Mouse (Mus musculus) CH12.LX (cell line): Measurements from ENCODE around the gene Olfr698. TPM values are rescaled to one million over a fixed set of nuclear protein-coding genes. Genes with fewer than 3 reads are reported as not detected.
A peak's percentile ranks its signal among the peaks of the same experiment; 100 is the strongest.
"Not testable (repeated sequence)": the region's sequence is repeated elsewhere in the genome, so short reads cannot be mapped to it uniquely, and the experiment has no call there.

Source experiments
- DNase-seq: peaks from one replicate; pipeline ENCODE4 v3.0.0-alpha.2; 2013; ENCODE audit errors: extremely low read depth
- H3K27ac ChIP-seq: 2 replicates; pipeline ENCODE4 v1.5.1; 2012; ENCODE audit warnings: low read depth, mild to moderate bottlenecking, control low read depth, moderate library complexity; ENCODE audit not compliant: insufficient read depth
- H3K27me3 ChIP-seq: replicated peaks from 2 replicates; pipeline ENCODE3; 2012; ENCODE audit warnings: inconsistent platforms
- H3K36me3 ChIP-seq, 2 experiments: replicated peaks in 1 of 2; 2 replicates each; pipeline versions ENCODE3 to v1.6.1; 2012; ENCODE audit warnings: inconsistent platforms in 1 of 2, low read length in 1 of 2, mild to moderate bottlenecking in 1 of 2, mixed read lengths in 1 of 2, moderate library complexity in 1 of 2; ENCODE audit not compliant: control insufficient read depth in 1 of 2, insufficient read depth in 1 of 2
- H3K4me1 ChIP-seq, 2 experiments: 2 replicates each; pipeline ENCODE4 v1.6.1; 2012; ENCODE audit warnings: inconsistent platforms in 1 of 2, moderate library complexity in 1 of 2; ENCODE audit not compliant: insufficient read depth in 2 of 2, control insufficient read depth in 1 of 2
- H3K4me2 ChIP-seq: 2 replicates; pipeline ENCODE4 v1.6.1; 2012; ENCODE audit warnings: low read depth, mild to moderate bottlenecking, control low read depth; ENCODE audit not compliant: poor library complexity, insufficient read depth, severe bottlenecking
- H3K4me3 ChIP-seq, 3 experiments: fragments of 150-350 bp in 1 of 3; sonication (generic) in 1 of 3; replicated peaks in 1 of 3; 2 replicates each; pipeline versions ENCODE3 to v1.5.1; 2011 to 2012; ENCODE audit warnings: low read depth in 2 of 3, low read length in 2 of 3, mild to moderate bottlenecking in 2 of 3, moderate library complexity in 2 of 3, control low read depth in 1 of 3, improper control_type of control experiment in 1 of 3, inconsistent platforms in 1 of 3, mixed read lengths in 1 of 3; ENCODE audit not compliant: poor library complexity in 1 of 3
- H3K79me2 ChIP-seq: replicated peaks from 2 replicates; pipeline ENCODE4 v1.6.1; 2012; ENCODE audit warnings: mild to moderate bottlenecking, moderate library complexity; ENCODE audit not compliant: control insufficient read depth, poor library complexity, insufficient read depth, severe bottlenecking; ENCODE audit errors: extremely low read depth
- H3K9ac ChIP-seq: 2 replicates; pipeline ENCODE4 v1.6.1; 2012; ENCODE audit warnings: low read depth, mild to moderate bottlenecking, control low read depth, moderate library complexity; ENCODE audit not compliant: insufficient read depth
- H3K9me3 ChIP-seq: replicated peaks from 2 replicates; pipeline ENCODE3; 2012; ENCODE audit warnings: low read length, inconsistent platforms, mixed read lengths
- BHLHE40 ChIP-seq: IDR thresholded peaks from 2 replicates; pipeline ENCODE4 v1.6.1; 2011; ENCODE audit warnings: mild to moderate bottlenecking, low read depth, low read length, improper control_type of control experiment
- CHD2 ChIP-seq: IDR thresholded peaks from 2 replicates; pipeline ENCODE4 v1.6.1; 2011; ENCODE audit warnings: low read length, improper control_type of control experiment
- CTCF ChIP-seq, 2 experiments: IDR thresholded peaks in 1 of 2; conservative IDR thresholded peaks in 1 of 2; 2 replicates each; pipeline ENCODE4 v1.5.1; 2011 to 2012; ENCODE audit warnings: low read depth in 2 of 2, low read length in 2 of 2, improper control_type of control experiment in 1 of 2, inconsistent platforms in 1 of 2, mild to moderate bottlenecking in 1 of 2, moderate library complexity in 1 of 2
- E2F4 ChIP-seq: IDR thresholded peaks from 2 replicates; pipeline ENCODE4 v1.6.1; 2011; ENCODE audit warnings: low read depth, low read length, improper control_type of control experiment; ENCODE audit not compliant: insufficient replicate concordance
- HCFC1 ChIP-seq: IDR thresholded peaks from 2 replicates; pipeline ENCODE4 v1.6.1; 2012; ENCODE audit warnings: low read depth, mild to moderate bottlenecking, inconsistent platforms, low read length, improper control_type of control experiment
- IRF4 ChIP-seq: IDR thresholded peaks from 2 replicates; pipeline ENCODE4 v1.6.1; 2014; ENCODE audit warnings: low read depth, mild to moderate bottlenecking, inconsistent platforms, low read length, improper control_type of control experiment
- KAT2A ChIP-seq: IDR thresholded peaks from 2 replicates; pipeline ENCODE4 v1.6.1; 2012; ENCODE audit warnings: low read length, improper control_type of control experiment, inconsistent platforms; ENCODE audit not compliant: insufficient replicate concordance
- MAFK ChIP-seq: IDR thresholded peaks from 2 replicates; pipeline ENCODE4 v1.6.1; 2011; ENCODE audit warnings: low read length, improper control_type of control experiment; ENCODE audit not compliant: insufficient replicate concordance
- MAX ChIP-seq: IDR thresholded peaks from 2 replicates; pipeline ENCODE4 v1.6.1; 2011; ENCODE audit warnings: low read length, improper control_type of control experiment
- MEF2A ChIP-seq: IDR thresholded peaks from 2 replicates; pipeline ENCODE4 v1.6.1; 2014; ENCODE audit warnings: low read depth, mild to moderate bottlenecking, inconsistent platforms, low read length, improper control_type of control experiment, borderline replicate concordance
- MXI1 ChIP-seq: IDR thresholded peaks from 2 replicates; pipeline ENCODE4 v1.6.1; 2011; ENCODE audit warnings: mild to moderate bottlenecking, low read depth, low read length, improper control_type of control experiment
- MYC ChIP-seq: IDR thresholded peaks from 2 replicates; pipeline ENCODE4 v1.6.1; 2011; ENCODE audit warnings: low read depth, mild to moderate bottlenecking, improper control_type of control experiment, low read length
- NELFE ChIP-seq: IDR thresholded peaks from 2 replicates; pipeline ENCODE4 v1.6.1; 2011; ENCODE audit warnings: low read depth, low read length, improper control_type of control experiment
- NRF1 ChIP-seq: IDR thresholded peaks from 2 replicates; pipeline ENCODE4 v1.6.1; 2014; ENCODE audit warnings: low read depth, mild to moderate bottlenecking, inconsistent platforms, low read length, improper control_type of control experiment, moderate library complexity
- PAX5 ChIP-seq: IDR thresholded peaks from 2 replicates; pipeline ENCODE4 v1.6.1; 2012; ENCODE audit warnings: low read length, inconsistent platforms, mixed read lengths
- POLR2A ChIP-seq: IDR thresholded peaks from 2 replicates; pipeline ENCODE4 v1.6.1; 2011; ENCODE audit warnings: low read depth, mild to moderate bottlenecking, improper control_type of control experiment, low read length
- POLR2AphosphoS2 ChIP-seq: IDR thresholded peaks from 2 replicates; pipeline ENCODE4 v1.6.1; 2011; ENCODE audit warnings: low read depth, low read length, improper control_type of control experiment
- RAD21 ChIP-seq: IDR thresholded peaks from 2 replicates; pipeline ENCODE4 v1.6.1; 2011; ENCODE audit warnings: low read depth, mild to moderate bottlenecking, low read length, improper control_type of control experiment, moderate library complexity
- RCOR1 ChIP-seq: conservative IDR thresholded peaks from 2 replicates; pipeline ENCODE4 v1.6.1; 2012; ENCODE audit warnings: low read depth, mild to moderate bottlenecking, inconsistent platforms, low read length, improper control_type of control experiment
- SMC3 ChIP-seq: IDR thresholded peaks from 2 replicates; pipeline ENCODE4 v1.6.1; 2011; ENCODE audit warnings: low read depth, low read length, improper control_type of control experiment
- TCF12 ChIP-seq: IDR thresholded peaks from 2 replicates; pipeline ENCODE4 v1.6.1; 2014; ENCODE audit warnings: low read depth, mild to moderate bottlenecking, inconsistent platforms, low read length, improper control_type of control experiment
- ZC3H11A ChIP-seq: IDR thresholded peaks from 2 replicates; pipeline ENCODE4 v1.6.1; 2012; ENCODE audit warnings: low read depth, mild to moderate bottlenecking, inconsistent platforms, low read length, improper control_type of control experiment
- ZKSCAN1 ChIP-seq: IDR thresholded peaks from 2 replicates; pipeline ENCODE4 v1.6.1; 2012; ENCODE audit warnings: low read depth, inconsistent platforms, low read length, improper control_type of control experiment, borderline replicate concordance
- ZMIZ1 ChIP-seq: IDR thresholded peaks from 2 replicates; pipeline ENCODE4 v1.6.1; 2012; ENCODE audit warnings: low read depth, mild to moderate bottlenecking, inconsistent platforms, low read length, improper control_type of control experiment
- ZNF384 ChIP-seq: IDR thresholded peaks from 2 replicates; pipeline ENCODE4 v1.6.1; 2012; ENCODE audit warnings: low read depth, low read length, improper control_type of control experiment, inconsistent platforms
- dilution Hi-C: fragments of 300-500 bp; cut with MboI; formaldehyde crosslinking; loops from 2 replicates; pipeline ENCODE4 v1.14.3; 2020; ENCODE audit warnings: low sequenced_read_pairs; ENCODE audit not compliant: extremely low pct_unique_long_range_greater_than_20kb, extremely low pct_ligation_motif_present
- in situ Hi-C: fragments of 300-500 bp; cut with MboI; formaldehyde crosslinking; loops from 3 replicates; pipeline ENCODE4 v1.14.3; 2019; ENCODE audit warnings: low sequenced_read_pairs, low pct_ligation_motif_present, low pct_unique_long_range_greater_than_20kb, mixed read lengths
- polyA plus RNA-seq: library from polyadenylated mRNA; unstranded; fragments of >175 nt; gene quantifications from 2 replicates; pipeline ENCODE4 v1.2.1, GENCODE M21; 2012; ENCODE audit warnings: low read depth; ENCODE audit not compliant: insufficient read length
- total RNA-seq, 2 experiments: library from RNA; depleted of rRNA; stranded (reverse); fragments of 300-350 nt in 1 of 2; fragments of >200 nt in 1 of 2; gene quantifications; 2 replicates each; pipeline ENCODE4 v1.2.3; 2012 to 2014

Gene Olfr698
- total and polyA plus RNA-seq, 3 experiments = not detected

DNA sequence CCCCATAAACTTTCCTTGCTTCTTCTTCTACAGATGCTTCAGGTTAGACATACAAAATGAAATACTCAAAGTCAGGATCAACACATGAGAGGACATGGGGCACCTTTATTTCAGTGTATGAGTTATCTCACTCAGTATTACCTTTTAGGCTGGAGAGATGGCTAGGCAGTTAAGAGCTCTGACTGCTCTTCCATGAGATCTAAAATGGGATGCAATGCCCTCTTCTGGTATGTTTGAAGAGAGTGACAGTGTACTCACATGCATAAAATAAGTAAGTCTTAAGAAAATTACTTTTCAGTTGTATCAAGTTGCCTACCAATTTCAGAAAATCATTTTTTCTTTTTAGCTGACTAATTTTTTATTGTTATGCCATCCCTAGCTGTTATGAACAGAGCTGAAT lies 33.1 kb upstream of the Olfr698 start:
- TF ChIP-seq SMC3 = peak; percentile 54
- no peak for TF ChIP-seq KAT2A
- TF ChIP-seq IRF4 = no peak
- no peak for TF ChIP-seq ZNF384
- no peak for TF ChIP-seq PAX5
- TF ChIP-seq MYC = no peak
- no peak for TF ChIP-seq ZKSCAN1
- no peak for TF ChIP-seq RCOR1
- no peak for TF ChIP-seq NRF1
- no peak for TF ChIP-seq E2F4
- TF ChIP-seq BHLHE40 = no peak
- TF ChIP-seq CTCF (conservative IDR thresholded peaks at IDR 0.05 in 1 of 2, IDR thresholded peaks at IDR 0.05 in 1 of 2; ENCODE audit: low read depth in 2 of 2, low read length in 2 of 2) = peak in 1 of 2 experiments; percentile 48; a peak in 2 of 4 replicates
- no peak for TF ChIP-seq TCF12
- TF ChIP-seq MAX = no peak
- TF ChIP-seq POLR2A = no peak
- no peak for TF ChIP-seq MAFK
- TF ChIP-seq ZMIZ1 = no peak
- no peak for TF ChIP-seq NELFE
- TF ChIP-seq MEF2A = no peak
- no peak for TF ChIP-seq HCFC1
- peak; percentile 47 for TF ChIP-seq RAD21
- TF ChIP-seq CHD2 = no peak
- no peak for TF ChIP-seq POLR2AphosphoS2
- TF ChIP-seq MXI1 = no peak
- no peak for TF ChIP-seq ZC3H11A
- Histone ChIP-seq H3K36me3 (no peaks in the 10 kb centered on the region), H3K4me3 (no peak overlapping the region), H3K79me2 (no peaks in the 10 kb centered on the region), H3K27ac (no peak overlapping the region), H3K9me3 (no peaks in the 10 kb centered on the region), H3K4me2 (no peak overlapping the region), H3K4me1 (no peaks in the 10 kb centered on the region), H3K27me3 (no peaks in the 10 kb centered on the region), H3K9ac (no peak overlapping the region)
- in situ Hi-C loops (no loop called here), dilution Hi-C loops (no loop called here)
- DNase-seq = peak; percentile 19

DNA sequence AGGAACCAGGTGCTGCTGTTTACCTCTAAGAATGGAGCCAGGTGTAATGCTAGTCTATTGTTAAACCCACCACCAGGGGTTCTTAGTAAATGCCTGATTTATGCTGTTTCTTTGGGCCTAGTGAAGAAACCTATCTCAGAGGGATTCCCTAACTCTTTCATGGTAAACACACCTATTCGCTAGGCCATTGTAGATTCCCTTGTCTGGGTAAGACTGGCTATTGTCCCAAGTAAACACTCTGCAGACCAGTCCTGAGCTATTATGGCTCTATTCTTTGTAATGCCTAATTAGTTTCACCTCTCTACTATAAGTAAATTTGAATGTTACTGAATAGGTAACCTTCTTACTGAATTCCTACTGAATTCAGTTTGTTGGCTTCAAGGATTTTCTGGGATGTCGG lies 5.8 kb upstream of the Olfr698 start:
- dilution Hi-C loops, H3K4me1 ChIP-seq, DNase-seq, H3K36me3 ChIP-seq, H3K27me3 ChIP-seq, in situ Hi-C loops, H3K27ac ChIP-seq, H3K9ac ChIP-seq, H3K4me2 ChIP-seq, H3K79me2 ChIP-seq, H3K4me3 ChIP-seq, H3K9me3 ChIP-seq: not testable (repeated sequence)
